Mouse (Mus musculus) cerebellum, adult 8-10 months (tissue): ENCODE measurements at regions not wholly inside any gene's neighbourhood (a gene's known extent, or its start where the extent isn't known, plus 50 kb on each side); places are given as distances from the start of the nearest gene placed in this dataset.

Source experiments
- DNase-seq: peaks from one replicate; pipeline ENCODE4 v3.0.0; 2022

DNA sequence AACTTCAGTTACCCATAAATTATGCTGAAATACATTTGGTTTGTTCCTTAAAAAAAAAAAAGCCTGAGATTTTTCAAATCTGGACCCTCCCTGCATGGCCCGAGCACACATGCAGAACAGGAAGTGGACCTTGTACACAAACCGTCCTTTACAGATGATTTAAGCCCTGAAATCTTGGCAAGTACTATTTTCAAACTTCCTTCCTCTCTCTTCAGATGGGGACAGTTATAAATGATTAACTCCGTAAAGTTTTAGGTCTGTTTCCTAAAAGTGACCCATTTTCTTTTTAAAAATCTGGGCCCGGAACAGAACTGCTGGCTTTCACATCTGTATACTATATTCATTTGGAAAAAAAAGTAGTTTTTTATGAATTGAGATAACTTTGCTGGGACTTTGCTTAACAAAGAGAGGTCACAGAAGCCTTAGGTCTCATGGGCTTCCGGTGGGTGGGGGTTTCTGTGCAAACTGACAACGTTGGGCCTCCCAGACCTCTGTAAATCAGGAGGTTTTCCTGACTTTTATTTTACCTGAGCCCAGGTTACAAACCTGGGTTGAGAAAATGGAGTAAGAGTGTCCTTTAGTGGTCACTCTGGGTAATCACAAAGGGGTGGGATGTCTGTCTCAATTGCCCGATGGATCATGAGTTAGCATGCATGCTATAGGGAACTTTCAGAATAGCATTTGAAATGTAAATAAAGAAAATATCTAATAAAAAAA is 368.4 kb downstream of the Ankrd50 start:
- no peak for DNase-seq

DNA sequence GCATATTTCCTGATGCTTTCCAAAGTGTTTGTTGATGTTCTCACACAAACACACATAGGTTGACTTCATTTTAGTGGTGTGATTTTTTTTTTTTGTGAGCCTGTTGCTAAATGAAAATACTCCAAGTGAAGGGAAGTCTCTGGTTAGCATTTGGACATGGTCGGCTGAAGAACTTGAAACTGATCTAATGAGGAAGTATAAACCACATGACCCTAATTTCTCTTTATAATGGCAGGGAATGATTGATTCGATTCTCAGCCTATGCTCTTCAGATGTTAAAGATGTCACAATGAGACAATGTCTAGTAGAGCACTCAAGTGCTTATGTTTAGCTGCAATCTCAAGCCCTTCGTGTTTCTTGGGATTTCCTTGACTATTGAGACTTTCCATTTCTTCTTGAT is 372.1 kb downstream of the Ankrd50 start:
- DNase-seq: no peak

DNA sequence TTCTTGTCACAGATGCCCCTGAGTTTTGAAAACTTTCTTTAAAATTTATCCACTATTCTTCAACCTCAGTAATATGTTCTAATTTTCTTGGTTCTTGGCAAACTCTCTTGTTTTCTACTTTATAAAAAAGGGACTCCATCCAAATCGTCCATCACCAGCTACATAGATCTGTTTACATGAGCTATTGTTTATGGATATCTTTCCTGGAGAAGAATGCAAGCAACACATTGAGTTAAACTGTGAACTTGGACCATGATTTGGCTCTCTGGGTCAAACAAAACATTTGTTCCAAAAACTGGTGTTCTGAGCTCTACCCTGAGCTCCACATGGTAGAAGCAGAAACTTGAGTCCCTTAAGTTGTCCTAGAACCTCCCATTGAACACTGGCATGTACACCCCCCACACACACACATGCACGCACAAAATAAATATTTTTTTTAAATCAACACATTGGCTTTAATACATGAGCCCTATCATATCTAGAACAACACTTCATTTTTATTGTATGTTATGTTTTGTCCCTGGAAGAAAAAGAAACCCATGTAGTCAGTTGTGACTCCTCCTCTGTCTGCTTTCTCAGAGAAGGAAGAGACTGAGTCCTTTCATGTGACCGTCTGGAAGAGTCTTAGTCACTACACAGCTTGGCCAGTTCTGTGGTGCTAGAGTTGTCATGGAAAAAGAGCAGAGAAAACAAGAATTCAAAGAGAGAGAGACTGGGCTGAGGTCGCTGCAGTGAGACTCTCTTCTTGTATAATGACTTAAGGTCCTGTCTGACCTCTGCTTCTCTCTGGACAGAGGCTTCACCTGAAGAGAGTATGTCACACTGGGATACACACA is 379.4 kb downstream of the Ankrd50 start:
- no peak for DNase-seq

DNA sequence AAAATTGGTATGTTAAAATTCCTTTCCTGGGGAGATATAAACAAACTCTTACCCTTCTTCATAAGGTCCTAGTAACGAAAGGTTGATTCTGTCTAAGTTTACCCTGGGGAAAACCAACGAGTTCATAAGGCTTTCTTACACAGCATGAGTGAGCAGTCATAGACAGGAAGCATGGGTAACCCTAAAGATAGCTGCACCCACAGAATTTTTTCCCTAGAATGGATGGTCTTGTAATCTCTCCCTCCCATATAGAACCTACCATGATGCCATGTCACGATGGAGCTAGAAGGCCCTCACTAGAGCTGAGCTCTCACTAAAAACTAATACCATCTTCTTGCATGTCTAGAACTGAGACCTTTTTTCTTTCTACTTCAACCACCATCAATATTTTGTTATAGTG is 380.1 kb upstream of the Gm5148 start:
- DNase-seq: no peak

DNA sequence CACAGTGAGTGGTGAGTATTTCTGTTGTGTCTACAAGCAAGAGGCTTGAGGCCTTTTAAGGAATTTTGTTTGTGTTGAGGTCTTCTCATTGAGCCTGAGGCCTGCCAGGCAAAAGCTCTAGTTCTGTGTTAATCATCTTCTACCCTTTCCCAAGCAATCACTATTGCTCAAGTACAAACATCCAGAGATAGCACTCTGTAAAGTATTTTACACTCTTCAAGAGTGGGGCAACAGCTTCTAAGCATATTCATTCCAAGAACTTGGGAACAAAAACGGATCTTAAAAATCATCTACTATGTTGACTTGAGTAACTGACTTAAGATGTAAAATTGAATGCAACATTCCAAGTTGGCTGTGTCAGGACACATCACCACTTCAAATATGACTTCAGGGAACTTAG is 378.7 kb upstream of the Gm5148 start:
- no peak for DNase-seq

DNA sequence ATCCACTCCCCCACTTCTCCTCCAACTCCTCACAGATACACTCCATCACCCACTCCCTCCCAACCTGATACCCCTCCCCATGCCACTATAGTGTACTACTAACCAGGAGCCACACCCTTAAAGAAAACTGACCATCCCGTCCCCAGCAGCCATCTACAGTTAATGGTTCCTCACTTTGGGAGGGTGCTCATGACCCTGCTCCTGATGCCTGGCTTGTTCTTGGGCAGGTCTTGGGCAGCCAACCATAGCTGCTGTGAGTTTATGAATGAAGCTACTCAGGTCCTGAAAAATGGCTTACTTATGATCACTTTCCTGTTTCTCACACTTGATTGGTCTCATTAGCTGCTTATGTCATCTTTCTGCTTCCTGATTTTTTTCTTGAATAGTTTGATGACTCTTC is 377.9 kb upstream of the Gm5148 start:
- no peak for DNase-seq

DNA sequence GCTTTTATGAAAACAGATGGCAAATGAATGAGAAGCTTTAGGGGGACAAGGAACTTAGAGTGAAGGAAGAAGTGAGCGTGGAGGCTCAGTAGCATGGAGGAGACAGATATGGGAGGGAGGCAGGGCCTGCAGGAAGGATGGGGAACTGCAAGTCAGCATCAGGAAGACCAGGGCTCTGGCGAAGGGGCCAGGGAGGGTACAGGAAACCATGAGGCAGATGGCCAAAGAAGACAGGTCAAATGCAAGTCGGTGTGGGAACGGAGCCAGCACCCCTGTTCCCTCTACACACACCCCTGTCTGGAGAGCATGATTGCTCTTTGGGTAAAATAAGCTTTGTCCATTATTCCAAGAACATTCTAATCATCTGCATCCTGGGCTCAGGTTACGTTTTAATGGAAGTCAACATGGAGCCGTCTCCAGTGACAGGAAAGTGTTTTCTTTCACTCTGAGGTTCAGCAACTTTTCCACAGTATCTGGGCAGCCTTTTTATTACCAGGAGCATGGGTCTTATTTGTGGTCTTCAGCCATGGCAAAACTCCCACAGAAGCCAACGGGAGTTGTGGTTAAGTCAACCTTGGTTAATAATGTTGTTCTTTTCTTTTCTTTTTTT is 370.2 kb upstream of the Gm5148 start:
- DNase-seq: no peak

DNA sequence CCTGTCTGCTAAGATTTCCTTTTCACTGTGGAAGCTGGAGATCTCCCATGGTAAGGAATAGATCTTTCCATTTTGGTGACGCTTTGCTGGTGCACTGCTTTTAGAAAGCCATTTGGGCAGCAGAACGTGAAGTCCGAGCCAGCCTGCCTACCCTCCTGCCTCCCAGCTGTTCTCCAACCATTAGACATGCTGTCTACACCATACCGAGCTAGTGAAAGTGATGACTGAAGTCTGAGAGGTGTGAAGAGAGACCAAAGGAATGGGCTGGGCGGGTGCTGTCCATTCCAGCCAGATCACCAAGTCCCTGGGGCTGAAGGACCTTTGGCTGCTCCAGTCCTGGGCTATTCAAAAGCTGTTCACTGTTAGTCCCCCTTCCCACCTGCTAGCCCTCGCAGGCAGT is 360.3 kb upstream of the Gm5148 start:
- DNase-seq: no peak

DNA sequence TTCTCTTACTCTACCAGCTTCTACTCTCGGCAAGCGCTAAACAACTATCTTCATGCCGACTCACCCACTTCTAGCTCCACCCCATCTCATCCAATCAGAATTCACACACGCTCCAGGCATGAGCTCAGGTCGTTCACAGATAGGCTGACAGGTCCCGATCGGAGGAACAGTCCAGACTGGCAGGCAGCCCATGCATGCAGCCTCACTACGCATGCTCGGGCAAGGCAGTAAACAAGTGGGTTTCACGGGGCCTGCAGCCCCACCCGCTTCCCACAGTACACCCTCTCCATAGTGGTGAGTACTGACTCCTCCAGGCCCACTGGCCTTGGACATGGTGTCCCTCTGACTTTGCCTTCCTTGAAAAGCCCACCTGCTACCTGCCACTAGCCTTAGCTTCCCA is 358.1 kb upstream of the Gm5148 start:
- DNase-seq: no peak

DNA sequence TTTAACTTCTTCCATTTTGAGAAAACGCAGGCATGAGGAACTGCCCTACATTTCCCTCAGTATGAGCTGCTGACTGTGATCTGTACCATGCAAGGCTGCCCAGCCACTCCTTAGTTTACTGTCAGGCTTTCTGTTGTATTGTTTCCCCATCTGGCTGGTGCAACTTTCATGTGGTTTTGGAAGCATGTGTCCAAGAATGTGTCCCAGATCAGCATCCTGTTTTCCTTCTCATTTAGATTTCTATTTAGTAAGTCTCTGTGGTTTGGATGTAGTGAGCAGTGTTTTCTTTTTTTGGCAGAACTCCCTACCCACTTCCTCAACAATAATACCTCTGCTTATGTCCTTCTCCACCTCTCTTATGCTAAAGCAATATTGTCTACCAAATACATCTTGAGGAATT is 352.5 kb upstream of the Gm5148 start:
- no peak for DNase-seq

DNA sequence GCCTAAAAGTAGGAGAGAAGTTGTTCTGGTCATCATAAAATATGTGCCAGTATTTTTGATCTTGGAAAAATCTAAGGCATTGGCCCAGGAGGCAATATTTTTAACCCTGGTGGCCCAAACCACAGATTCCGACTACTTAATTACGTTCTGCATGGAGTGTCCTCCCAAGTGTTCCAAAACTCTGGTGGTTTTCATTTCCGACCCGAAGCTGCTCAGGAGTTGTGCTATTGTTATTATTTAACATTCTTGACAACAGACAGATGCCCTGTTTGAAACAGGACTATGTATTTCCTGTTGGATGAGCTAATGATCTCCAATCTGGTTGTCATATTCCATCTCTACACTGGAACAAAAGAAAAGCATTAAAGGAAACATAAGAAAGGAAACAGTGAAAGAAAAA is 349.7 kb upstream of the Gm5148 start:
- no peak for DNase-seq

DNA sequence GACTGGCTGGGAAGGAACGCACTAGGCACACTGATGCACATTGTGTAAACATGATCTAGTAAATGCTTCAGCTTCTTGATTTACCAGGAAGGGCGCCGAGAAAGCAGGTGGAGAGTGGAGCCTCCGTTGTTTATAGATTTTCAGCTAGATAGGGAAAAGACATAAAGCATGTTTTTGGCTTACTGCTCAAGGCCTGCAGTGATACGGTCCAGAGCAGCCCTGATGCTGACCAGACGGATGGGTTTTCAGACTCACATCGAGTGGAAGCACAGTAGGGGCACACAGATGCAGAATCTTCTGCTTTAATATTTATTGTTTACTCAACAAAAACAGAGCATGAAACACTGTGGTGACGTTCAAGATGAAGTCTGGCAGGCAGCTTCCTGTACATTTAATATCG is 331.3 kb upstream of the Gm5148 start:
- no peak for DNase-seq

DNA sequence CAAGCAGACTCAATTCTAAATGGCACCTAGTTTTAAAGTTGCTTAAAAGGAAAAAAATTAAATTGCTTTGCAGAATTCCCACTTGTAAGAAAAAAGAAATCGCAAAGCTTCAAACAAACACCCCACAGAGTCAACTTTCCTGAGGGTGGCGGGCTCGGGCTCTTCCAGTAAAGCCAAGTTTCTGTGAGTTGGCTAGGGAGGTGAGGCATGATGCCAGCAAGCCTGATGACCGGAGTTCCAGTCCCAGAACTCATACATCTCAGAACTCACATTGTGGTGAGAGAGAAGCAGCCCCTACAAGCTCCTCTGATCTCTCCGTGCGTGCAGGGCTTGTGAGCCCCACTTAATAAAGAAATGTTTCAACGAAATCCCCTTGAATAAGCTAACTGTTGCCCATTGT is 328.7 kb upstream of the Gm5148 start:
- DNase-seq: no peak

DNA sequence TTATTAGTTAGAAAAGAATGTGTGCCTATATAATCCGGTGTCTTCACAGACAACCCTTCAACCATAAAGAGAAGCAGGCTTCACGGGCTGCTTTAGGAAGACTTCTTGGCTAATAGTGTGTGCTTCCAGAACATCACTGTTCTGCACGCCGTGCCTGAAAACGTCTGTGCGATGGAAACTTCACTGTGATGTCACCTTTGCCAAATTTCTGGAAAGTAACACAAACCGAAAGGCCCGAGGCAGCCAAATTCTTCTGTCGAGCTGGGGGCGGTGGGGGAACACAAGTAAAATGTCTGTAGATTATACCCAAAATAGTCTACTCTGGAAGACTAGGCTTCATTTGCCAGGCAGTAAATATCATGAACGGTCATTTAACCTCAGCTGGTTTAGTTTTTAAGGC is 327.5 kb upstream of the Gm5148 start:
- no peak for DNase-seq

DNA sequence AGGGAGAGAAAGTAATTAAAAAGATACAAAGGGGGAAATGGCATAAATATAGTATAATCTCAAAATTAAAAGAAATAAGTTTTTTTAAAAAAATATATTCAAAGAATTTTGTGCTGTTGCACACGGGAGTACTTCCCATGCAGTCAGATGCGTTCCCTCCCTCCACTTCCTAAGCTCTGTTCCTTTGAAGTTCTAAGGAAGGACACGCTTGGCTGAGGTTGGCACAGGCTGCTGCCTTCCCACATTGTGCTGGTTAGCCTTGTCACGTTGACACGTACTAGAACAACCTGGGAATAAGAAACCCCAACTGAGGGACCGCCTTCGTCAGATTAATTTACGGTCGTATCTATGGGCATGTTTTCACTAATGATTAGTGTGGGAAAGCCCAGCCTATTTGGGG is 326.6 kb upstream of the Gm5148 start:
- DNase-seq: no peak

DNA sequence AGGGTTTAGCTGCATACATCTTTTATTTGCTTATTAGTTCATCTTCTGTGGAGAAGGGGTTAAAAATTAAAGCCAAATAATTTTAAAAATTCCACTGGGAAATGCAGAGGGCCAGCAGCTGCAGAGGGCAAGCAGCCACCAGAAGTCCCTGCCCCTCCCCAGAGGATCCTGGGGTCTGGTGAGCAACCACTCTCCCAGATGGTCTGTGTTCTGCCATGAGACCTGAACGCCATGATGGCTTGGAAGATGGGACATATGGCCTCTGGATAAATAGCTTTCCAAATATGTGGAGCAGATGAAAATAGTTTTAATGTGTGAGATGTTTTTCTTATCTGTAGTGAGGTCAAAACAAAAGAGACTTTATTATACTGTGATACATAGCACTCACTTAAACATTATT is 326.1 kb upstream of the Gm5148 start:
- no peak for DNase-seq

DNA sequence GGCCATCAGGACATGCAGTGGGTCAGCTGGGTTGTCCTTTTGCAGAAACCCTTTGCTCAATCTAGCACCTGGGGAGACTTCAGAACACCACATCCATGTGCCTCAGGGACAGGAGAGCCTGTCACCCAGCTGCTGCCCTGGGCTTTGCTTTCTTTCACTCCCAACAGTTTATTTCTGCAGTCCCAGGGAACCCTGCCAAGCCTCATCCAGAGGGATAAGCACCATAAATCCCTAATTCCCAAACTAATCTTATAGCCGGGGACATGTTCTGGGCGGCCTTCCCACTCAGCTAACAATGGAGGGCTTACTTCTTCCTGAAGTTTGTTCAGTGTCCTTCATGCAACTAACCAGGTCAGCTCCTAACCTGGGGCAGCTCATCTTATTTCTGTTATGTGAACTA is 325.0 kb upstream of the Gm5148 start:
- DNase-seq: no peak

DNA sequence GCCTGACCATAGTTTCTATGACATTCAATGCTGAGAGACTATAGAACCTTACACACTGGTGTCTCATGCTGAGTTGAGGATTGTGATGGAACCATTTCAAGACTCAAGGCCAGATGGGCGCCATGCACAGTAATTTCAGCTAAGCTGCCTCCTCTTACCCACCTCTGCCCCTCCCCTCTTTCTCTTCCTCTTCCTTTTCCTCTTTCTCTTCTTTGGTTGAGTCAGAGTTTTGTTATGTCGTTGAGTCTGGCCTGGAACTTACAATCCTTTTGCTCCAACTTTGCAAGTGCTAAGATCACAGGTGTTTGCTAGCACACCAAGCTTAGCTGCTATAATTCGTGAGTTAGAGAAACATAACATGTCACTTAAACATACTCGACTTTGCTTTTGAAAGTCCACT is 323.2 kb upstream of the Gm5148 start:
- DNase-seq: no peak

DNA sequence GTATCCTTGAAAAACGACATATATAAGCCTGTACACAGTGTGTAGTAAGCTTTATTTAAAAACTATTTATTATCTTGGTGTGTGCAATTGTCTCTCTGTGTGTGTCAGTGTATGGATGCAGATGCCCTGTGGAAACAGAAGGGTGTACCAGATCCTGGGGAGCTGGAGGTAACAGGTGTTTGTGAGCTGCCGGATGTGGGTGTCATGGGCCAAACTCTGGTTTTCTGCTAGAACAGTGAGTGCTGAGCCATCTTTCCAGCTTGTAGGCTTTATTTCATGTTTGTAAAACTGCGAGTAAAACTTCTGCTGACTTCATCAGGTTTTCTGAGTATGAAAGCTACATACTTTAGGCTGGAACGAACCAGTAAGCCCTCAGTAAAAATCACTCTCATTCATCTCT is 322.3 kb upstream of the Gm5148 start:
- no peak for DNase-seq

DNA sequence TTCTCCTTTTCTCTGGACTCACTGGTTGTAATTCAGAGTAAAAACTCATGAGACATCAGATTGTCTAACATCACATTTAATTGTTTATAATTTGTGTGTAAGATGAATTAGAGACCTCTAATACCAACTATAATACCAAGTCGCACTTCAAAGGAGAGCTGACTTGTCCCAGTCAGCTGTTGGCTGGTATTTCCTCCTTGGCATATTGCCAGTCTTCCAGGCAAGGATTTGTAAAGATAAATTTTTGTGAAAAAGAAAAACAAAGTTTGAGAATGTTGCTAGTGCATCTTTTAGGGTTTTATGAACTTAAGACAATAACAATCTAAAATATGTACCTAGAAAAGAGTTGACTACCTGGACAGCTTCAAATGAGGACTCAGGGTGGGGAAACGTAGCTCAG is 321.7 kb upstream of the Gm5148 start:
- no peak for DNase-seq

DNA sequence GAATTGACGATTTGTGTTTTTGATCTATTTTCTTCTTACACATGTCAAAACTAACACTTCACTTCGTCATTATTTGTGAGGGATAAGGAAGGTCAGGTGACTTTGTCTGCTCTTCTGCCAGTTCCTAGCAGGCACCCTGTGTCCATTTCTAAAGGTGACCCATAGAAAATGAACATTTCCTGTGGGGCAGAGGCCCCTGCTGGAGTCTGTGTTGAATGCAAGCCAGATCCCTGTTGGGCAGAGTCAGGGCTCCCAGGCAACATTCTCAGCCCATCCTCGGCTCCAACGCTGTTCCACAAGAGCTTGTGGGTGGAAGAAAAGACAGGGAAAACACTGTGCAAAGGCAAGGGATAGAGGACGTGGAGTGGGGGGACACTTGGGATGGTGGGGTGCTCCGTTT is 321.2 kb upstream of the Gm5148 start:
- DNase-seq: no peak

DNA sequence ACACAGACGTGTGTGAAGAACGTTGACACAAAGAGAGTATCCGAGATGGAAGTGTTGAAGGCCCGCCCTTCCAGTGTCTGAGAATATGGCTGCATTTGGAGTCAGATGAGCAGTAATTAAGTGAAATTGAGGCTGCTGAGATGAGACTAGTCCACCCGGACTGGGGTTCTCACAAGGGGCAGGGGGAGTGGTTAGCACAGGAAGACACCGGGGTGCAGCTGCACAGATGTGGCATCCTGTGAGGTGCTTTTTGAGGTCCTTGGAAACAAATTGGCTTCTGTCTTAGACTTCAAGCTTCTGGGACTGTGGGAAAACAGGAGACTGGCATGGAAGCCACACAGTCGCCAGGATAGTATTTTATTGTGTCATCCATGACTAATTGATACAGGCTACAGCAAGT is 320.0 kb upstream of the Gm5148 start:
- DNase-seq: no peak

DNA sequence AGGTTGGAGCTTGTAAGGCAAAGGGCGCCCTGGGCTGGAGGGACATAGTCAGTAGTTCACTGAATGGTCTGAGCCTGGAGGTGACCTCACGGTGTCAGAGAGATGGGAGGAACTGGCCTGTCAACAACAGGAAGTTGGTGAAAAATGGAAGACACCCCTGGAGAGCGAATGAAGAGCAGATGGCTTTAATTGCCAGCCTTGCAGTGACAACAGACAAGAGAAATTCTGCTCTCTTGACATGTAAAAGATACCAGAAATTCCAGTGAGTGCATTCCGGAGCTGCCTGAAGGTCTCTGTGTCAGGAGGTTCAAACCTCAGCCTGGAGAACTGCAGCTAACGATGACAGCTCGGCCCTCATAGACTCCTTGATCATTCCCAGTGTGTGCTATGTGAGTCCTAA is 318.3 kb upstream of the Gm5148 start:
- no peak for DNase-seq

DNA sequence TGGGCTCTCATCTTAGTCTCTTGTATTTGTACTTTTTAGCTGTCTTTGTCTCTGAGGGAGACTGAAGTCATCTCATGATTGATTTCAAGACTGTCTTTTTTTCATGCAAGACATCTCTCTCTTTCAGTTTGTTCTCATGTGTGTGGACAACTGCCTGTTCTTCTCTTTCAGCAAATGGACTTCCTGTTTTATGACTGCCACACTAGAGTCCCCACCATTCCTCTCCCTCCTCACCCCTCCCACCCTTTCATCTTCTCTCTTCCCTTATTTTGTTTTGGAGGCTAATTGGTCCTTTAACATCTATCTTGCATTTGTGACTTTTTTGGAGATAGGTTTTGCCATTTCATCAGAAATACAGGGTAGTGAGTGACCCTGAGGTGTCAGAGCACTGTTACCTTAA is 311.8 kb upstream of the Gm5148 start:
- DNase-seq: no peak
